Comparison of ENCODE assay signal across 10 mouse cellular contexts in genomic region chr14:121371911-121372820, GRCm38 (mm10). TPM values are rescaled to one million over a fixed set of nuclear protein-coding genes. Genes with fewer than 3 reads are reported as not detected.
DNase-seq lines count a peak whose midpoint lies in the region; ATAC-seq and TF ChIP-seq lines count a peak whose summit lies in the region.
"Had no signal": no experiment of that assay in that cellular context is flagged by ENCODE, and none has a peak within 500 bp of the region (broad histone marks: within the 10 kb centered on the region; RNA-seq: fewer than 3 reads in every experiment).

No protein-coding gene starts in this region.

- DNase-seq in kidney, postnatal 14 days = no peak
- DNase-seq in MEL (ENCODE audit: low read depth, low spot score) = peak; percentile 59
- DNase-seq in frontal cortex, postnatal 25 days (ENCODE audit: low spot score in 2 of 2) = no peak
- DNase-seq in kidney, adult 18-20 months = no peak
- DNase-seq: heart, adult 18-20 months had no signal

- 73% methylated on average over 5 of the region's 5 CpGs for WGBS in kidney, embryonic 15.5 days
- WGBS in neural tube, embryonic 15.5 days = 84% methylated on average over 5 of the region's 5 CpGs

- peaks cover 85% of the 10 kb centered on the region for H3K4me1 ChIP-seq in kidney, embryonic 15.5 days
- H3K4me1 ChIP-seq in MEL (ENCODE audit: control insufficient read depth in 1 of 2, insufficient read depth in 2 of 2, low read length in 2 of 2) = peaks cover 32 to 69% of the 10 kb centered on the region in 2 experiments
- H3K4me1 ChIP-seq in megakaryocyte, embryonic 14.5 days = peaks cover 100% of the 10 kb centered on the region
- H3K4me1 ChIP-seq in neural tube, embryonic 15.5 days = peaks cover 76% of the 10 kb centered on the region

- no peak for TF ChIP-seq RAD21 in MEL (IDR thresholded peaks at IDR 0.05; ENCODE audit: low read depth, low read length)

- ATAC-seq in kidney, embryonic 15.5 days (replicated peaks; ENCODE audit: low FRiP score) = no peak
- ATAC-seq in granulocyte monocyte progenitor cell, adult 5-6 weeks (replicated peaks; ENCODE audit: poor library complexity, severe bottlenecking) = peak; percentile 76
- ATAC-seq in neural tube, embryonic 15.5 days (ENCODE audit: low FRiP score) = no peak
- ATAC-seq: midbrain, embryonic 15.5 days had no signal

- H3K9ac ChIP-seq in kidney, embryonic 15.5 days = no peak overlapping the region
- no peak overlapping the region for H3K9ac ChIP-seq in MEL (ENCODE audit: control insufficient read depth, low read depth, low read length, poor library complexity, severe bottlenecking)
- H3K9ac ChIP-seq in neural tube, embryonic 15.5 days (replicated peaks) = no peak overlapping the region
- H3K9ac ChIP-seq: midbrain, embryonic 15.5 days had no signal

- H3K36me3 ChIP-seq in kidney, embryonic 15.5 days = peaks cover 15% of the 10 kb centered on the region
- H3K36me3 ChIP-seq in MEL (ENCODE audit: control insufficient read depth in 1 of 2, insufficient read depth in 2 of 2, low read length in 2 of 2) = peaks cover 2 to 81% of the 10 kb centered on the region in 2 experiments; a peak in 3 of 4 replicates
- peaks cover 64% of the 10 kb centered on the region for H3K36me3 ChIP-seq in megakaryocyte, embryonic 14.5 days (replicated peaks; ENCODE audit: low read length)
- no peaks in the 10 kb centered on the region for H3K36me3 ChIP-seq in neural tube, embryonic 15.5 days
- H3K36me3 ChIP-seq: midbrain, embryonic 15.5 days had no signal

- H3K4me2 ChIP-seq in kidney, embryonic 15.5 days = no peak overlapping the region
- H3K4me2 ChIP-seq in neural tube, embryonic 15.5 days = no peak overlapping the region
- H3K4me2 ChIP-seq: midbrain, embryonic 15.5 days had no signal

- no peaks in the 10 kb centered on the region for H3K27me3 ChIP-seq in kidney, embryonic 15.5 days
- no peaks in the 10 kb centered on the region for H3K27me3 ChIP-seq in MEL (ENCODE audit: control insufficient read depth in 1 of 2, insufficient read depth in 2 of 2, low read length in 2 of 2)
- H3K27me3 ChIP-seq in megakaryocyte, embryonic 14.5 days (replicated peaks) = no peaks in the 10 kb centered on the region
- no peaks in the 10 kb centered on the region for H3K27me3 ChIP-seq in neural tube, embryonic 15.5 days (replicated peaks)
- H3K27me3 ChIP-seq: midbrain, embryonic 15.5 days had no signal

- no peak overlapping the region for H3K4me3 ChIP-seq in kidney, embryonic 15.5 days (replicated peaks)
- H3K4me3 ChIP-seq in MEL (ENCODE audit: control insufficient read depth in 1 of 2, insufficient read depth in 1 of 2, low read depth in 2 of 2, low read length in 2 of 2) = no peak overlapping the region
- H3K4me3 ChIP-seq in megakaryocyte, embryonic 14.5 days (replicated peaks) = peak overlapping the region; percentile 78
- H3K4me3 ChIP-seq in neural tube, embryonic 15.5 days (replicated peaks) = no peak overlapping the region
- H3K4me3 ChIP-seq: midbrain, embryonic 15.5 days had no signal

- H3K79me2 ChIP-seq in MEL (ENCODE audit: control insufficient read depth, insufficient read depth, low read length, poor library complexity) = peaks cover 93% of the 10 kb centered on the region

- H3K9me3 ChIP-seq in kidney, embryonic 15.5 days (replicated peaks) = no peaks in the 10 kb centered on the region
- no peaks in the 10 kb centered on the region for H3K9me3 ChIP-seq in MEL (replicated peaks; ENCODE audit: insufficient read depth, low read length)
- no peaks in the 10 kb centered on the region for H3K9me3 ChIP-seq in megakaryocyte, embryonic 14.5 days
- H3K9me3 ChIP-seq in neural tube, embryonic 15.5 days (replicated peaks) = no peaks in the 10 kb centered on the region
- H3K9me3 ChIP-seq: midbrain, embryonic 15.5 days had no signal

- peak; percentile 12 to 27; a peak in 2 of 4 replicates for TF ChIP-seq EP300 in MEL (IDR thresholded peaks at IDR 0.05; ENCODE audit: low read depth in 1 of 2, low read length in 2 of 2)

- no peak for TF ChIP-seq POLR2A in MEL (IDR thresholded peaks at IDR 0.05; ENCODE audit: control insufficient read depth in 1 of 2, insufficient read depth in 1 of 2, low read depth in 1 of 2, low read length in 2 of 2, poor library complexity in 1 of 2)

- peak overlapping the region; percentile 22; the same call in 1 of the 2 replicates for H3K27ac ChIP-seq in kidney, embryonic 15.5 days
- peak overlapping the region; percentile 71 for H3K27ac ChIP-seq in MEL (ENCODE audit: control insufficient read depth, low read depth, low read length)
- no peak overlapping the region for H3K27ac ChIP-seq in neural tube, embryonic 15.5 days (replicated peaks)
- H3K27ac ChIP-seq: midbrain, embryonic 15.5 days had no signal

- no peak for TF ChIP-seq CTCF in MEL (IDR thresholded peaks at IDR 0.05 in 2 of 3, conservative IDR thresholded peaks at IDR 0.05 in 1 of 3; ENCODE audit: control insufficient read depth in 1 of 3, insufficient read depth in 1 of 3, low read depth in 2 of 3, low read length in 3 of 3, poor library complexity in 1 of 3, severe bottlenecking in 1 of 3)

TF ChIP-seq in MEL, 35 proteins besides CTCF, POLR2A, EP300 and RAD21:
- TF ChIP-seq GATA1 (IDR thresholded peaks at IDR 0.05; ENCODE audit: low read depth, low read length) (peak; percentile 56; the same call in 1 of the 2 replicates), KAT2A (conservative IDR thresholded peaks at IDR 0.05; ENCODE audit: low read depth, low read length) (no peak), USF2 (IDR thresholded peaks at IDR 0.05; ENCODE audit: borderline replicate concordance in 1 of 2, insufficient read depth in 1 of 2, low read depth in 1 of 2, low read length in 2 of 2) (no peak), TAL1 (IDR thresholded peaks at IDR 0.05; ENCODE audit: low read length) (peak; percentile 3; the same call in 1 of the 2 replicates)

RNA-seq across cellular contexts. Expression of gene Stk24, which starts 7.6 kb away (rescaled TPM):
- polyA plus RNA-seq in kidney, embryonic 15.5 days (2015; fragmentation: Nextera tagmentation; extraction: Ambion mirVana) = 37.9 and 39.3 TPM in 2 replicates
- total RNA-seq in MEL (2012; rRNA removed) = 60.5 and 62.5 TPM in 2 replicates
- polyA plus RNA-seq in MEL (2012; ENCODE audit: insufficient read depth in 1 of 2, insufficient read length in 2 of 2, low read depth in 1 of 2, low replicate concordance in 2 of 2, missing spikeins in 1 of 2) = 10 to 100 TPM in 1 of 2 experiments, not detected in 1; 79.3 TPM
- total RNA-seq in granulocyte monocyte progenitor cell, adult 5-6 weeks (2014; fragmentation: Nextera tagmentation) = 87.1 and 141 TPM in 2 replicates
- 63.5 and 70.6 TPM in 2 replicates for total RNA-seq in granulocyte monocyte progenitor cell, adult 5-6 weeks (2017)
- polyA plus RNA-seq in megakaryocyte, embryonic 14.5 days (2012; ENCODE audit: insufficient read depth, low replicate concordance) = 37.4 and 52.9 TPM in 2 replicates
- 15.2 and 22.0 TPM in 2 replicates for polyA plus RNA-seq in neural tube, embryonic 15.5 days (2015; fragmentation: Nextera tagmentation; extraction: Ambion mirVana)
